Mouse (Mus musculus) lung, embryonic 16.5 days (tissue): ENCODE data around the gene Rabl2. TPM values are rescaled to one million over a fixed set of nuclear protein-coding genes. Genes with fewer than 3 reads are reported as not detected.

ENCODE experiments used
- ATAC-seq: fragments of 200-750 bp; cut with Nextera tagmentation; 2 replicates; pipeline ENCODE4 v1.8.0; 2017; ENCODE audit warnings: low read depth, mild to moderate bottlenecking, moderate library complexity
- H3K27ac ChIP-seq: fragments of 300-500 bp; sonication (generic); 2 replicates; pipeline ENCODE4 v1.5.1; 2014; ENCODE audit warnings: mild to moderate bottlenecking, control low read depth, low read length
- H3K27me3 ChIP-seq: fragments of 300-500 bp; sonication (generic); 2 replicates; pipeline ENCODE4 v1.6.1; 2014; ENCODE audit warnings: low read depth, low read length, mixed read lengths; ENCODE audit not compliant: control insufficient read depth, insufficient read depth
- H3K36me3 ChIP-seq: fragments of 300-500 bp; sonication (generic); 2 replicates; pipeline ENCODE4 v1.6.1; 2014; ENCODE audit warnings: low read length; ENCODE audit not compliant: control insufficient read depth, insufficient read depth
- H3K4me1 ChIP-seq: fragments of 300-500 bp; sonication (generic); replicated peaks from 2 replicates; pipeline ENCODE4 v1.6.1; 2014; ENCODE audit warnings: low read length, mixed read lengths; ENCODE audit not compliant: control insufficient read depth, insufficient read depth
- H3K4me2 ChIP-seq: fragments of 300-500 bp; sonication (generic); 2 replicates; pipeline ENCODE4 v1.6.1; 2014; ENCODE audit warnings: low read depth, low read length, control low read depth
- H3K4me3 ChIP-seq: fragments of 300-500 bp; sonication (generic); 2 replicates; pipeline ENCODE4 v1.5.1; 2014; ENCODE audit warnings: mild to moderate bottlenecking, low read length, control low read depth
- H3K9ac ChIP-seq: fragments of 300-500 bp; sonication (generic); 2 replicates; pipeline ENCODE4 v1.6.1; 2014; ENCODE audit warnings: low read length, control low read depth
- H3K9me3 ChIP-seq: fragments of 300-500 bp; sonication (generic); 2 replicates; pipeline ENCODE4 v1.6.1; 2016; ENCODE audit warnings: low read length; ENCODE audit not compliant: control insufficient read depth
- WGBS: fragments of 180-500 bp; shearing (Covaris S2); extraction: QIAGEN DNeasy Blood & Tissue Kit; methylation state at CpG from one replicate; pipeline ENCODE4 v1.1.7; 2014; 5-methylcytosine and 5-hydroxymethylcytosine counted together
- polyA plus RNA-seq: library from polyadenylated mRNA; unstranded; fragments of >200 nt; fragmentation: Nextera tagmentation; extraction: Ambion mirVana; gene quantifications from 2 replicates; pipeline ENCODE4 v1.2.1, GENCODE M21; 2015

Rabl2 gene
- 51.3 and 52.8 TPM in 2 replicates for polyA plus RNA-seq

GRCm38 (mm10) chr15:89591723-89592455, at the start of gene Rabl2:
TSS of gene Rabl2 (minus strand) at chr15:89591923.
- ATAC-seq, result peak; percentile 97
- no peak within 1 kb of the TSS for H3K27ac ChIP-seq
- under 1% methylated on average over 35 of the region's 35 CpGs for WGBS
- H3K9me3 ChIP-seq, result no peaks in the 10 kb centered on the region
- peak within 1 kb of the TSS; percentile 80 for H3K4me3 ChIP-seq
- peak within 1 kb of the TSS; percentile 82 for H3K9ac ChIP-seq
- peaks cover 5% of the 10 kb centered on the region; the same call in 1 of the 2 replicates for H3K4me1 ChIP-seq
- H3K4me2 ChIP-seq, result peak within 1 kb of the TSS; percentile 77
- no peaks in the 10 kb centered on the region for H3K36me3 ChIP-seq
- H3K27me3 ChIP-seq, result no peaks in the 10 kb centered on the region

- 3% methylated on average over 6 of the region's 6 CpGs for WGBS
- peak; percentile 49; the same call in 1 of the 2 replicates for ATAC-seq
- Histone ChIP-seq H3K9ac (no peak overlapping the region), H3K27me3 (no peaks in the 10 kb centered on the region), H3K9me3 (no peaks in the 10 kb centered on the region), H3K4me1 (no peaks in the 10 kb centered on the region; the same call in 1 of the 2 replicates), H3K4me3 (no peak overlapping the region), H3K27ac (no peak overlapping the region), H3K4me2 (no peak overlapping the region), H3K36me3 (no peaks in the 10 kb centered on the region)
Observed at GRCm38 (mm10) chr15:89623626-89623959, 31.9 kb upstream of the Rabl2 start.

- ATAC-seq, result no peak
- no peaks in the 10 kb centered on the region for H3K36me3 ChIP-seq
- no peaks in the 10 kb centered on the region for H3K9me3 ChIP-seq
- H3K9ac ChIP-seq, result no peak overlapping the region
- 49% methylated on average over 5 of the region's 5 CpGs for WGBS
- no peaks in the 10 kb centered on the region; the same call in 1 of the 2 replicates for H3K4me1 ChIP-seq
- no peak overlapping the region for H3K27ac ChIP-seq
- H3K4me2 ChIP-seq, result no peak overlapping the region
- no peaks in the 10 kb centered on the region for H3K27me3 ChIP-seq
- H3K4me3 ChIP-seq, result no peak overlapping the region
Observed at GRCm38 (mm10) chr15:89622959-89623625, 31.4 kb upstream of the Rabl2 start.

- H3K27me3 ChIP-seq, result no peaks in the 10 kb centered on the region
- H3K36me3 ChIP-seq, result no peaks in the 10 kb centered on the region
- H3K4me1 ChIP-seq, result no peaks in the 10 kb centered on the region; the same call in 1 of the 2 replicates
- WGBS, result 68% methylated on average over 12 of the region's 12 CpGs
- no peak overlapping the region for H3K4me2 ChIP-seq
- no peak overlapping the region for H3K9ac ChIP-seq
- ATAC-seq, result no peak
- no peak overlapping the region for H3K4me3 ChIP-seq
- H3K27ac ChIP-seq, result no peak overlapping the region
- no peaks in the 10 kb centered on the region for H3K9me3 ChIP-seq
Observed at GRCm38 (mm10) chr15:89622312-89622958, 30.7 kb upstream of the Rabl2 start.

- 74% methylated on average over 9 of the region's 9 CpGs for WGBS
Observed at GRCm38 (mm10) chr15:89607888-89608287, 16.2 kb upstream of the Rabl2 start.

GRCm38 (mm10) chr15:89607480-89607879, 15.8 kb upstream of the Rabl2 start:
- no peaks in the 10 kb centered on the region for H3K36me3 ChIP-seq

More at GRCm38 (mm10) chr15:89607888-89608287, 16.2 kb upstream of the Rabl2 start:
- Histone ChIP-seq H3K4me1 (no peaks in the 10 kb centered on the region), H3K4me2 (no peak overlapping the region), H3K27ac (no peak overlapping the region), H3K27me3 (no peaks in the 10 kb centered on the region), H3K9ac (no peak overlapping the region), H3K9me3 (no peaks in the 10 kb centered on the region), H3K36me3 (no peaks in the 10 kb centered on the region), H3K4me3 (no peak overlapping the region)
- ATAC-seq, result no peak

GRCm38 (mm10) chr15:89605822-89606570, 14.3 kb upstream of the Rabl2 start:
- no peak overlapping the region for H3K9ac ChIP-seq
- no peaks in the 10 kb centered on the region for H3K4me1 ChIP-seq
- no peaks in the 10 kb centered on the region for H3K27me3 ChIP-seq
- H3K4me2 ChIP-seq, result no peak overlapping the region
- WGBS, result 66% methylated on average over 12 of the region's 12 CpGs
- no peaks in the 10 kb centered on the region for H3K36me3 ChIP-seq
- no peak for ATAC-seq
- H3K4me3 ChIP-seq, result no peak overlapping the region
- no peaks in the 10 kb centered on the region for H3K9me3 ChIP-seq
- H3K27ac ChIP-seq, result no peak overlapping the region

More at GRCm38 (mm10) chr15:89607480-89607879, 15.8 kb upstream of the Rabl2 start:
- WGBS, result 69% methylated on average over 8 of the region's 8 CpGs
- Histone ChIP-seq H3K9me3 (no peaks in the 10 kb centered on the region), H3K9ac (no peak overlapping the region), H3K4me3 (no peak overlapping the region), H3K27me3 (no peaks in the 10 kb centered on the region), H3K27ac (no peak overlapping the region), H3K4me2 (no peak overlapping the region), H3K4me1 (no peaks in the 10 kb centered on the region)
- no peak for ATAC-seq

GRCm38 (mm10) chr15:89592548-89592947, 825 bp upstream of the Rabl2 start:
- Histone ChIP-seq H3K4me1 (peaks cover 5% of the 10 kb centered on the region; the same call in 1 of the 2 replicates), H3K27ac (no peak overlapping the region), H3K4me2 (no peak overlapping the region), H3K36me3 (no peaks in the 10 kb centered on the region), H3K27me3 (no peaks in the 10 kb centered on the region), H3K9ac (no peak overlapping the region), H3K4me3 (no peak overlapping the region), H3K9me3 (no peaks in the 10 kb centered on the region)
- ATAC-seq, result no peak
- WGBS, result 42% methylated on average over 4 of the region's 4 CpGs
